Mouse (Mus musculus): ENCODE measurements around the gene Kdm2b. TPM values are rescaled to one million over a fixed set of nuclear protein-coding genes. Genes with fewer than 3 reads are reported as not detected.

The Kdm2b gene
- polyA plus RNA-seq, 1 experiment from 2014 or later: 73.8 TPM

DNA sequence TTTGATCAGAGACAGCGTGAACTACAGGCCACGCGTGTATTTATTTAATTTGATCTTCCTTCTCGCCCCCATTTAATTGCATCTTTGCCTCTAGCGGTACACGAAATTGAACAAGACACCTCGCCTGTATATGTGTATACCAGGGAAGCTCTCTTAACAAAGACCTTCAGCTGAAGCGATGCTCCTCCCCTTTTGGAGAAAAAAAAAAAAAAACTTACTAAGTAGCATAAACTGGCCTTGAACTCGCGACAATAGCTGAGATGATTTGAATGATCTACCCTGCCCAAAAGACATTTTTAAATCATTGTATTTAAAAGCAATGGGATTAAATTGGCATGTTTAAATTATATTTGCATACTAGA lies 168.1 kb downstream of the Kdm2b start:
- peak overlapping the region; percentile 97 for H3K27ac ChIP-seq (ENCODE audit: low read depth, low read length)
- no peaks in the 10 kb centered on the region for H3K27me3 ChIP-seq (replicated peaks; ENCODE audit: control insufficient read depth, insufficient read depth, low read length)
- H3K36me3 ChIP-seq (ENCODE audit: control insufficient read depth, insufficient read depth, low read length): peaks cover 28% of the 10 kb centered on the region
- DNase-seq (ENCODE audit: low spot score) (no peak), ATAC-seq (peak; percentile 61)
- no peaks in the 10 kb centered on the region for H3K9me3 ChIP-seq (replicated peaks; ENCODE audit: control insufficient read depth, low read length)
- H3K4me2 ChIP-seq (ENCODE audit: low read length): peak overlapping the region; percentile 56
- H3K4me3 ChIP-seq (ENCODE audit: low read depth, low read length): peak overlapping the region; percentile 91
- H3K4me1 ChIP-seq (ENCODE audit: control insufficient read depth, insufficient read depth, low read length): peaks cover 9% of the 10 kb centered on the region
- peak overlapping the region; percentile 88 for H3K9ac ChIP-seq (ENCODE audit: low read length)
- WGBS: 0% methylated on average over 10 of the region's 10 CpGs

DNA sequence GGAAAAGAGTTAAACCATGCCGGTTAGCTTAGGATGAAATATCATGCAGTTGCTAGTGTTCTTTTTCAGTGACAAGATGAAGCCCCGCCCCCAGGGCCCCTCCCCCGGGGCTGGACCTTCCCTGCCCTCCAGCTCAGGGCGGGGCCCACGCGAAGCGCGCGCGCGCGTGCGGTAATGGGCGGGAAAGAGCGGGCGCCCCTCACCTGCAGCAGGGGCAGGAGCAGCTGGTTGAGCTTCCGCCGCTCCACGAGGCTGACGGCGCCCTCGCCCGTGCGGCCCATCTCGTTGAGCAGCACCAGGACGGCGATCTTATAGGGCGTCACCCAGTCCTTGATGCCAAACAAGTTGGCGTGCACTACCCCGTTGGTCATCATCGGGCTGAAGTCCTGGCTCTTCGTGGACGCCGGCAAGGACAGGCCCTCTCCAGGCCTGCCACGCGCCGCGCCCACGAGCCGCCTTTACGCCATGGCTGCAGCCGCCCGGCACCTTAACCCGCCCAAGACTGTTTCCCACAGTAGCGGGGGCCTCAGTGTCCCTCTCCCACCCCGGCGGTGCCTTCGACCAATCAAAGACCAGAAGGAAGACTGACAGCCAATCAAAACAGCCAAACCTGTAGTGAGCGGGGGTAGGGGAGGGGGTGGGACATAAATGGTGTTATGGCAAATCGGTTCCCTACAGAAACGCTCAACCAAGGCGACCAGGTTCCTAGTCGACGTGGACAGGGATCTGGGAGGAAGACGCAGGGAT lies 168.7 kb downstream of the Kdm2b start, which contains the start of gene Anapc5:
Anapc5 (minus strand) TSS at position 563 of the 747 bp plus-strand sequence.
- DNase-seq (ENCODE audit: low spot score) (peak; percentile 99), ATAC-seq (peak; percentile 100)
- H3K36me3 ChIP-seq (ENCODE audit: control insufficient read depth, insufficient read depth, low read length): peaks cover 32% of the 10 kb centered on the region
- H3K27me3 ChIP-seq (replicated peaks; ENCODE audit: control insufficient read depth, insufficient read depth, low read length): no peaks in the 10 kb centered on the region
- H3K9me3 ChIP-seq (replicated peaks; ENCODE audit: control insufficient read depth, low read length): no peaks in the 10 kb centered on the region
- peak within 1 kb of the TSS; percentile 56 for H3K4me2 ChIP-seq (ENCODE audit: low read length)
- peak within 1 kb of the TSS; percentile 97 for H3K27ac ChIP-seq (ENCODE audit: low read depth, low read length)
- H3K4me3 ChIP-seq (ENCODE audit: low read depth, low read length): peak within 1 kb of the TSS; percentile 91
- H3K4me1 ChIP-seq (ENCODE audit: control insufficient read depth, insufficient read depth, low read length): peaks cover 9% of the 10 kb centered on the region
- under 1% methylated on average over 55 of the region's 55 CpGs for WGBS
- peak within 1 kb of the TSS; percentile 88 for H3K9ac ChIP-seq (ENCODE audit: low read length)

Other genes with a start within 250 kb of the Kdm2b start
- gene Camkk2, start 210.4 kb downstream of the Kdm2b start, polyA plus RNA-seq (2014; fragmentation: Nextera tagmentation; extraction: Ambion mirVana): 32.6 and 50.5 TPM in 2 replicates
- gene Anapc5, start 168.5 kb downstream of the Kdm2b start, polyA plus RNA-seq (2014; fragmentation: Nextera tagmentation; extraction: Ambion mirVana): 484 and 553 TPM in 2 replicates
- 48.9 and 54.3 TPM in 2 replicates for gene Rnf34, start 139.8 kb downstream of the Kdm2b start, polyA plus RNA-seq (2014; fragmentation: Nextera tagmentation; extraction: Ambion mirVana)
- gene Orai1, start 25.3 kb upstream of the Kdm2b start, polyA plus RNA-seq (2014; fragmentation: Nextera tagmentation; extraction: Ambion mirVana): 13.3 and 13.8 TPM in 2 replicates
- 0.63 and 0.83 TPM in 2 replicates for gene Morn3, start 57.2 kb upstream of the Kdm2b start, polyA plus RNA-seq (2014; fragmentation: Nextera tagmentation; extraction: Ambion mirVana)
- gene Tmem120b, start 78.6 kb upstream of the Kdm2b start, polyA plus RNA-seq (2014; fragmentation: Nextera tagmentation; extraction: Ambion mirVana): 8.1 and 10.6 TPM in 2 replicates
- gene Rhof, start 142.9 kb upstream of the Kdm2b start, polyA plus RNA-seq (2014; fragmentation: Nextera tagmentation; extraction: Ambion mirVana): 6.8 and 10.5 TPM in 2 replicates
- gene Setd1b, start 152.4 kb upstream of the Kdm2b start, polyA plus RNA-seq (2014; fragmentation: Nextera tagmentation; extraction: Ambion mirVana): 8.6 and 11.6 TPM in 2 replicates
- gene Psmd9, start 179.6 kb upstream of the Kdm2b start, polyA plus RNA-seq (2014; fragmentation: Nextera tagmentation; extraction: Ambion mirVana): 52.5 and 63.5 TPM in 2 replicates
- gene Hpd, start 192.9 kb upstream of the Kdm2b start, polyA plus RNA-seq (2014; fragmentation: Nextera tagmentation; extraction: Ambion mirVana): not detected in 2 replicates